Mouse (Mus musculus): Measurements from ENCODE around the gene Sergef.

Sergef gene

DNA sequence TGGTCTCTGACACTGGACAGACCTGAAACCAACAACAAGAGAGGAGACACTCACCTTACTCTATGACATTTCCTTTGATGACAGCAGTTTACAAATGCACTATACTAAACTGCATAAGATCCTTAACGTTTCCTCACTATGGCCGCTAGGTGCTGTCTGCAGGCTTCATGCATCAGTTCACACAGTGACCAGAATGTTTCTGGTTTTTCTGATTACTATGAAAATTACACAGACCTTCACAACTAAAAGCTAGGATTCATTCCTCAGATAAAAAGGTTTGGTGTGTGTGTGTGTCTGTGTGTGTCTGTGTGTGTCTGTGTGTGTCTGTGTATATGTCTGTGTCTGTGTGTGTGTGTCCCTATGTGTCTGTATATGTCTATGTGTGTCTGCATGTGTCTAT is 63.7 kb downstream of the Sergef start:
- no peak for DNase-seq (ENCODE audit: low spot score)

DNA sequence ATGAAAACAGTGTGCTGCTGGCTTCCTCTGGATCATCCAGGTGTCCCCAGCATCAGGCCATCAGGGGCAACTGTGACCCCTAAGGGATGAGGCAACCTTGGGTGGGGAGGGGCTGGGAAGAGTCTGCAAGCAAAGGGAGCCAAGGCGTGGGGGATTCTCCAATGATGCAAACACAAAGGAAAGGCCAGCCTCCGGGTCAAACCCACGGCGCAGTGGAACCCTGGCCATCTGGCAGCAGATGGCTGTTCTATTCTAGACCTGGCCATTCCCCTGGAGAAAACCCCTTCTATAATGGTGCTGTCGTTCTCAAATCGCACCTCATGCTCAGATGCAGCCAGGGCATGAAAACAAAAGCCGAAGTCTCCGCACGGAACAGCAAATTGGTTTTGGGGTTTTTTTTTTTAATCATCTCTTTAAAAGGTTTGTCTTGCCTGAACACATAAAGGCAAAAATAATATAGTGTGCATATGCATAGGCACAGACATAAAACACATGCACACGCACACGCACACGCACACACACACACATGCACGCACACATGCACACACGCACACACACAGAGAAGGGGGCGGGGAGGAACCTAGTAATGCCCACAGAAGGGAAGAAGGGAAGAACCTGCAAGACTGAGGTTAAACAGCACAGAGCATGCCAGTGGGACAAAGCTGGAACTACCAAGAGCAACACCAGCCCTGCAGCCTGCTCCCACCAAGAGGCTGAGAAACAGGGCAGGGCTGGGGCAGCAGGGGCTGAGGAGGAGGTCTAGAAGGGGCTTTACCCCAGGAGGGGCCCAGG is 66.6 kb downstream of the Sergef start:
- no peak for DNase-seq (ENCODE audit: low spot score)

DNA sequence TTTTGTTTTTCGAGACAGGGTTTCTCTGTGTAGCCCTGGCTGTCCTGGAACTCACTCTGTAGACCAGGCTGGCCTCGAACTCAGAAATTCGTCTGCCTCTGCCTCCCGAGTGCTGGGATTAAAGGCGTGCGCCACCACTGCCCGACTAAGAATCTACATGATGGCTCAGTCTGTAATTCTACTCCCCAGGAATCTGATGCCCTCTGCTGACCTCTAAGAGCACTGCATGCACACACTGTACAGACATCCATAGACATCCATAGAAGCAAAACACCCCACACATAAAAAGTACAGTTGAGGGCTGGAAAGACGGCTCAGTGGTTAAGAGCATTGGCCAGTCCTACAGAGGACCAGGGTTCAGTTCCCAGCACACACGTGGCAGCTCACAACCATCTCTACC is 70.1 kb downstream of the Sergef start:
- DNase-seq (ENCODE audit: low spot score): peak; percentile 44

DNA sequence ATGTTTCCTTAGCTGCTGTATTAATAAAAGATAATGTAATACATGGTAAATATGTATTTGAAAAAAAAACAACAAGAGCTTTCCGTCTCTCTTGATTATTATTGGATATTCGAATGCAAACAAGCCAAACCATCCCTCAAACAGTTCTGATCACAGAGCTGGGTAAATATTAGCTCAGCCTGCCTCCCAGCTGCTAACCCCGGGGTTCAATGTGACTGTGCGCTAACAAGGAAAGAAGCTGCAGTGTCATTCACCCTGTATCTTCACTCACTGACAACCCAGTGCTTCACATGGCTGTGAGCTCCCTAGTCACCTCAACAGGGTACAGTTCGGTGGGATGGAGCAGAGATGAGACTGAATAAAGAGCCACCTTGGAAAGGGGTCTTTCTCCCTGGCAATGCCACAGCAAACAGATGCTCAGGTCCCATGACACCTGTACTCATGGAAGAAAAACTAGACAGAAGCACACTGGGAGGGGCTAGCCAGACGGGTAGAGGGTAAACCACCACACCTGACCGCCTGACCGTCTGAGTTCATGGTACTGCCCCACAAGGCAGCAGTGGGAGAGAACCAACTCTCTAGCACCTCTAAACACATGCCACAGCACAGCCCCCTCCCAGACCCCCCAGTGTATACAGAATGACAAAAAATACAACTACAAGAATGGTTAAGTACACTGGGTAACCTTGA is 73.1 kb downstream of the Sergef start:
- no peak for DNase-seq (ENCODE audit: low spot score)

DNA sequence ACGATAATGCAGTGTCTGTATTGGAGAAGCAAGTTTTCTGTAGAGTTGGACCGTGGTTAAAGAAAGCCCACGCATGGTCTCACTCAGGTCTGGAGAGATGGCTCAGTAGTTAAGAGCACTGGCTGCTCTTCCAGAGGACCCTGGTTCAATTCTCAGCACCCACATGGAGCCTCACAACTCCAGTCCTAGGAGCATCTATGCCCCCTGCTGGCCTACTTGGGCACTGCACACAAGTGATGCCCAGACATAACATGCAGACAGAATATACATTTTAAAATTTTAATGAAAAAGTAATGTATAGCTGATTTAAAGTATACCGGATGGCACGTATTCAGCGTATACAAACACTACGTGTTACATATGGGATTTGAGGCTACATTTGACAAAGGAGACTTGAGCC is 74.2 kb downstream of the Sergef start:
- DNase-seq (ENCODE audit: low spot score): no peak

DNA sequence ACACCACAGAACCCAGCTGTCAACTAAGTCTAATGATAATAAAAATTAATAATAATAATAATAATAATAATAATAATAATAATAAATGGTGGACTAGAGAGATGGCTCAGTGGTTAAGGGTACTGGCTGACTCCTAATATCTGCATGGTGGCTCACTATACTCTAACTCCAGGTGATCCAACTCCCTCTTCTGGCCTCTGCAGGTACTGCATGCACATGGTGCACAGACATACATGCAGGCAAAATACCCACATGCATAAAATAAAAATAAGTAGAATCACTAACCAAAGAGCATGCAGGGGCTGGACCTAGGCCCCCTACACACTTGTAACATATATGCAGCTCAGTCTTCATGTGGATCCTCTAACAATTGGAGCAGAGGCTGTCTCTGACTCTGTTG is 75.8 kb downstream of the Sergef start:
- DNase-seq (ENCODE audit: low spot score): no peak

DNA sequence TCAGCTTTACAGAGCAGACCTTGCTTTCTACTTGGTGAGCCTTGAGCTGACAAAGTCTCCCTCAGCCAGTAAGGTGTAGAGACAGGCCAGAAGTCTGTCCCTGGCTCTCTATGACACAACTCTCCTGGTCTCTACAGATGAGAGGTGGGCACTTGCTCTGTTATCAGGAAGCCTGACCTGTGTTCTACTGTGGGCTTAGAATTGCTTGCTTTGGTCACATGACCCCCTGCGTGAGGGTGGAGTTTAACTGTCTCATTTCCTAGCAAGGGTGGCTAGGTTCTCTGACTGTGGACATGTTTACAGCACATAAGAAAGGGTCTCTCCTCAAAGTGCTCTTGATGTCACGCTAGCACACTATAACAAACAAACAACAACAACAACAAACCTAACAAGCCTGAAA is 79.5 kb downstream of the Sergef start:
- DNase-seq (ENCODE audit: low spot score): no peak

DNA sequence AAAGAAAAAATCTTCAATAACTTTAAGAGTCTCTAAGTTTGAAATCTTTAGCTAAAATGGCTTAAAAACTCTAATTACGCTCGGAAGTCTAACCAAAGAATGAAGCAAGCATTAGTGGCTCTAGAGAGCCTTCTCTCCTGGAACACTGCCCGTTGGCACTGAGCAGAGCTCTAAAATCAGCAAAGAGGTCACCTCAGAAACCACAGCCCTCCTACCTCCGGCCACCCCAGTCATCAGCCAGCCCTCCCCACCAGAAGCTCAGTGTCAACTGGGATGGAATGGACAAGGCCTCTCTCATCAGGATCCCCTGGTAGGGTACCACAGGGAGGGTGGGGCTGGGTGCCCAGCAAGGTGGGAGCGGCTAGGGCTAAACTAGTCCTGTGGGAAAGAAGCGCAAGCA is 80.0 kb downstream of the Sergef start:
- DNase-seq (ENCODE audit: low spot score): peak; percentile 24

DNA sequence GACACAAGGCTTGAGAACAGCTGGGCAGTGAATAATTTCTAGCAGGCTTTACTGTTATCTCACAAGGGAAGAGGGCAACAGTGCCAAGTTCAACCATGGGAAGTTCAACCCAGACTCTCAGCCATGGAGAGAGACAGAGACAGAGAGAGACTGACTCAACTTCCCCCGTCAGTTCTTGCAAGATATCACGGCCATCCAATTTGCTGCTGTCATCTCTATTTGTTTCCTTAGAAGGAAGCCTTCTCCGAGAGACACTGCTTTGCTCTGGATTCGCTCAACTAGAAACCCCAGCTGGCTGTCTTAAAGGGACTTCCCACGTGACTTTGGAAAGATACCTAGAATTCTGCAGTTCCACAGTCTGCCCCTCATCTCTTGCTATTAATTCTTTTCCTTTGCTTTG is 80.6 kb downstream of the Sergef start:
- DNase-seq (ENCODE audit: low spot score): no peak

DNA sequence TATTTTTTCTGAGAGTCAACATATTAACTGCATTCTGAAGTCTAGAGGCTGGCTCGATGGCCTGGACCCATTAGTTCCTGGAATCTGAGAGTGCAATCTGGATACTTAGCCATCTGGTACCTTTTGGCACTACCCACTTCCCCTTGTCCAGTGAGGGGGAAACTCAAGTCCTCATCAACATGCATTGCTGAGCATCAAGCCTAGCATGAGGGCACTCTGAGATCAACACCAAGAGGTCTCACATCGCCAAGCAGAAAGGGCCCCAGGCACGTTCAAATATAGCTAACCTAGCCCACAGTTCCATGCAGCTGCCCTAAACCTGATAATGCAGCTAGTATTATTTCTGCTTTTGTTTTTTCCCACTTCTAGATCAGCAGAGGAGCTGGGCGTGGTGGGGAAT is 81.6 kb downstream of the Sergef start:
- DNase-seq (ENCODE audit: low spot score): no peak

DNA sequence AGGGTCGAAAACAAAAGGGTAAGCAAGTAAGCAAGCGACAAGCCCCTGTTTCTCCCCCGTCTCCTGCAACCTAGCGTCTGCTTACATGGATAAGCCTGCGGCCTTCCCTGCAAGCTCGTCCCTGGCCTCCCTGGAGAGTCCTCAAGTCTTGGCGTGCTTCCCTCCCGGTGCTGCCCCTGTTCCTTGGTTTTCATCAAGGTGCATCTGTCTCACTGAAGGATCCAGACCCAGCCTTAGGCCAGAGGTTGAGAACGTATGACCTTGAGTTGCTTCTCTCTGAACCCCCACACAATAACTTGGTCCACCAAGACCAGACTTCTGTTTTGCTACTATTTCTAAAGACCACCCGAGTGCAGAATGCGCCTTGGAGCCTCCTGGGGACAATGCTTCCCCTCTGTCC is 82.2 kb downstream of the Sergef start:
- no peak for DNase-seq (ENCODE audit: low spot score)

DNA sequence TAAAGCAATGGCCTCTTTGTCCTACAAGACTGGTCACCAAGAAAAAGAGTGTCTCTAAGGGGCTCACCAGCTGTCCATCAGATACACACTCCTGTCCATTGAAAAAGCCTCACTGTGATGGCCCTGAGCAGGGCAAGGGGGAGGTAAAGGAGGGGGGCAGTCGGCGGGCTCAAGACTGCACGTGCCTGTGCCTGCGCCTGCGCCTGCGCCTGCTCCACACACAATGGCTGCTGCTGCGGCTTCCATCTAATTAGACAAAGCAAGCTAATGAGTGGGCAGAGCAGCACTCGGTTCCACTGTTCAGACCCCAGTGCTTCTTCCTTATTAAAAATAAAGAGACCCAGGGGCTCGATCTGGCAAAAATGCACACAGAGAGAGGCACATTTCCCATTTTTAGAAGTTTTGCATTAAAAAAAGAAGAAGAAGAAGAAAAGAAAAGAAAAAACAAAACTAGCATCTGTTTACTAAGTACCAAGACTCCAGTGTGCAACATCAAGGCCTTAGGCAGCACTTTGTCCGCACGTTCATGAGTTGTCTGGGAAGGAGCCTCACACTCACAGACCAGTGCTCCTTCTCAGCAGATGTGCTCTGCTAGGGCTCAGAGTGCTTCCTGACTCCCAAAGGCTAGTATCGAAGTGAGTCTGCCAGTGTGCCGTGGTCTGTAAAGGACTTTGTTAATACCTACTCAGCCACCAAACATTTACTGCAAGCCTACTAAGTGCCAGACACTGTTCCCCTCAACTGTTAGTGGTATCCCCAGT is 83.1 kb downstream of the Sergef start:
- no peak for DNase-seq (ENCODE audit: low spot score)

DNA sequence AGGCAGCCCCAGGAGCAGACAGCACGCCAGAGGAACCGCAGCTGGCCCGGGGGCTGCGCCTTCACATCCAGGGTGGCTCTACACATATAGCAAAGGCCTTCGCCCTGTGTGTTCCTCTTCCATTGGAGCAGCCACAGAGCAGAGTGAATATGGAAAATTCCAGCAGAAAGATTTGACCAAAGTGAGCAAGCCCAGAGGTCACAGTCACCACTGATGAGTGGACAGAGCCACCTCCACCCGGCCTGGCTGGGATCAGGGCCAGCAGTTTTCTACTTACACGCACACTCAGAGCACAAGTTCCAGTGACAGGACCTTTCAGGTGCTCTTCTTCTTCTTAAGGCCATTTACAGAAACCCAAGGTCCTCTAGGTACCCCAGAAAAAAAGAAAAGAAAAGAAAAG is 83.9 kb downstream of the Sergef start:
- no peak for DNase-seq (ENCODE audit: low spot score)

DNA sequence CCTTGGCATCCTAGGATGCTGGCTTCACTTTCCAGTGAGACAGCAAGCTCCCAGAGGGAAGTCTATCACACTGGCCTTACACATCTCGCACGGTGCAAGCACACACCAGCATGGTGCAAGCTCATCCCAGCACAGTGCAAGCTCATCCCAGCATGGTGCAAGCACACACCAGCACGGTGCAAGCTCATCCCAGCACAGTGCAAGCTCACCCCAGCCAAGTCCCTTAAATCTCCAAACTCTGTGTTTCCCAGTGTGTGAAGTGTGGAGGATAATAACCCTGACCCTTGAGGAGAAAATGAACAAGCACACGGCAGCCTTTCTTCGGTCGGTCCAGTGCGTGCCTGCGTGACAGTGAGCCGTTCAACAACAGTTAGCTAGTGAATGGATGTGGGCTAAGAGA is 84.8 kb downstream of the Sergef start:
- DNase-seq (ENCODE audit: low spot score): no peak

DNA sequence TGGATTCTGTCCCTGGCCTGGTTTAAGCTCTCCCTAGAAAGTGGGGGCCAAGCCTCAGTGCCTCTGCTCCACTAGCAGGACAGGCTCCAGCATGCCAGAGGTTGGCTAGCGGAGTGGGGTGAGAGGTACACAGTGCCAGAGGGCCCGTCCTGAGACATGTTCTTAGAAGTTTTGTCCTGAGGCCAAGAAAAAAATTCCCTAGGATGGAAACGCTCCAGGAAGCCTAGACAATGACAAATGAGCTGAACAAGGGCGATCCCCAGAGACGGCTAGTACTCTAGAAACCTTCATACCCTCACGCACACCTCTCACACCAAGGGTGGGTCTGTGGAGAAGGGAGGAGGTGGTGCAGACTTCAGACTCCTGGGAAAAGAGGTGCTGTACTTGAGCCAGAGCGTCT is 85.6 kb downstream of the Sergef start:
- peak; percentile 29 for DNase-seq (ENCODE audit: low spot score)

DNA sequence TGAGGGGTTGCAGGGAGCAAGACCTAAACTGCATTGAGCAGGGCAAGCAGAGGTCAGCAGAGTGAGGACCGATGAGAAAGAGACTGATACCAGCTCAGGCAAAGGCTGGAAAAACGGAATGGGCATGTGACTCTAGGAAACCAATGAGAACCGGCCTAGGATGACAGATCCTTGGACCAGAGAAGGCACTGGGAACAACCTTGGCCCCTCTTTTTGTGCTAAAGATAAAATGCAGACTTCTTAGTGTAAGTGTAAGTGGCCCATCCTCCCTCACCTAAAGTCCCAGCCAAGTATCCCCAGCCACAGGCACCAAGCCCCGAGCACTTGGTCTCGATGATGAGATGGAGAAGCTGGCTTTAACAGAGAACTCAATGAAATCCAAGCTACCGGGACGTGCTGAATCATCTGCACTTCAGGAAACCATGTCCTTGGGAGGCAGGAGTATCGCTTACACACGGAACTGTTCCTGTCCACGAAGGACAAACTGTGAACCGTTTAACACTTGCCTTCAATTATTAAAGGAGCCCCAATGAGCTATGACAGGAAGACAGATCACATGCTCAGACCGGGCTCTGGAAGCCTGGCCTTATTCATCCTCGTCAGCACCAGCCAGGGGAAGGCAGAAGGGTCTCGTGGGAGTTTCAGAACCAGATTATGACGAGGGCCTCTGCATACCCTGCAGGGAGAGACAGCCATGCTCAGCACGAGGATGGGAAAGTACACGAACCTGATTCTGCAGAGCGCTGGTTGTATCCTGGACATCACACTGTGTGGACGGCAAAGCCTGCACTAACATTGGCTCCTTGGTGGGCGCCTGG is 87.5 kb downstream of the Sergef start:
- peak; percentile 20 for DNase-seq (ENCODE audit: low spot score)

DNA sequence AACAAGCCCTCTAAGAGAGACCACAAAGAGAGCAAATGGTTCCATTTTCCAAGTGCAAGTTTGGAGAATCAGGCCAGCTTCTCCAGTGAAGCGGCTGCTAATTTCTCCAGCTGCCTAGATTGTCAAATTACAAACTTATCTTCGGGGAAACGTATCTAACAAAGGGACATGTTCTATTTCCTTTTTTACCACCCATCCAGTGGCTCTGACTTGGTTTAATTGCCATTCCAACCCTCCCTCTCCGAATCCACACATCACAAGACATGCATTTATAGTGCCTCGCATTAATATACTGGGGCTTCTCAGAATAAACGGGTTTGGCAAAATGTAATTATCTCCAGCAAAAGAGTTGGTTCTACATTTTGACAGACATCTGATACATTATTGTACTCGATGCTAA is 88.4 kb downstream of the Sergef start:
- no peak for DNase-seq (ENCODE audit: low spot score)

DNA sequence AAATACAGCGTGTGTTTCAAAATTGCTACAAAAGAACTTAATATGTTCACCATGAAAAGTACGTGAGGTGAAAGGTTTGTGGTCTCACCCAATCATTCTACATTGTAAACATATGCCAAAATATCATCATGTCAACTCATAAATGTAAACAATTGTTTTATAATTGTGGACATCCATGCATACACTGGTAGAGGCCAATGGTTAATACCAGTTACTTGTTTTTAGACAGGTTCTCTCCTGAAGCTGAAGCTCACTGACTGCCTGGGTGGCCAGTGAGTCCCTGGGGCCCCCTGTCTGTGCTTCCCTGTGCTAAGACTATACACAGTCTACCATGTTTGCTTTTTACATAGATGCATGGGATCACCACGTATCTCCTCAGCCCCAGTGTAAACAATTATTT is 91.5 kb downstream of the Sergef start:
- DNase-seq (ENCODE audit: low spot score): no peak

DNA sequence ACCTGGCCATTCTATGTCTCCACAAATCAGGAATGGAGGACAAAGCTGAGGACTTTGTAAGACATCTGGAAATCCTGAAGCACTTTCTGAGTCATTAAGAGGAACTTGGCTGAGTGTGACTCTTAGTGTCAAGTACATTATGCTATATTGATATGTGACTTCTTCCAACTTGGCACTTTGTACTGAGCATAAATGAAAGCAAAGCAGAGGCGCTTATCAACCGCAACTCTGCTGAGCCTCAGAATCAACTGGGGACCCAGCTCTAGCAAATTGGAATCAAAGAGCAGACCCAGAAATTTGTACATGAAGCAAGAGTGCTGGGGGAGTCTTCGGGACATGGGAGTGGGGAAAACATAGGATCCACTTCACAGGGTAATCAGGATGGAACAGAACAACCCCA is 92.0 kb downstream of the Sergef start:
- DNase-seq (ENCODE audit: low spot score): no peak

DNA sequence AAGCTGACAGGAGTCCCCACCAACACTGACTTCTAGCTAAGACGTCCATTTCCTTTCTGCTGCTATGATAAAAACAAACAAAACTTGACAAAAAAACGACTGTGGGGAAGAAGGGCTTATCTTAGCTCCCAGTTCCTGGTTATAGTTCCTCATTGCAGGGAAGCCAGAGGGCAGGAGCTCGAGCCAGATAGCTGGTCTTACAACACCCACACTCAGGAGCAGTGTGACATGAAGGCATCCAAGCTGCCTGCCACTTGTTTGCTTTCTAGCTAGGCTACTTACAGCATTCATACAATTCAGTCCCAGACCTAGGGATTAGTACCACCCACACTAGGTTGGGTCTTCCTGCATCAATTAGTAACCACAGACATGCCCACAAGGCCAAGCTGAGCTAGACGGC is 93.1 kb downstream of the Sergef start:
- peak; percentile 23 for DNase-seq (ENCODE audit: low spot score)

DNA sequence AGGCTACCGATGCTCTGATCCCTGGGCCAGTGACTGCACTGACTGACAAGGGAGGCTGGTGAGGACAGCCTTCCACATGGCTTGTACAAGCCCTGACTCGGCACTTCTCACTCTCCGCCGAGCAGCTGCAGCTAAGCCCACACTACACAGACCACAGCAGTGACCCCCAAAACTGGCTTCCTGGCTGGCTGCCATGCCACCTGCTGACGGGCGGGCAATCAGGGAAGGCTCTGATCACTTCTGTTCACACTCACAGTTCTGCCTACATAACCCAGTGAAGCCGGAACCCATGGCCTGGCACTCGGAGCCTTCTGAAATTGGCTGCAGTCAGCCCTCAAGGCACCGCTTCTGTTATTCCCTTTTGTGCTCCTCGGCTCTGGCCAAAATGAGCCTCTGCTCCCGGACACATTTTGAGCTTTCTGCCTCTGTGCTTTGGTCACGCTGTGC is 95.4 kb downstream of the Sergef start:
- DNase-seq (ENCODE audit: low spot score): no peak

DNA sequence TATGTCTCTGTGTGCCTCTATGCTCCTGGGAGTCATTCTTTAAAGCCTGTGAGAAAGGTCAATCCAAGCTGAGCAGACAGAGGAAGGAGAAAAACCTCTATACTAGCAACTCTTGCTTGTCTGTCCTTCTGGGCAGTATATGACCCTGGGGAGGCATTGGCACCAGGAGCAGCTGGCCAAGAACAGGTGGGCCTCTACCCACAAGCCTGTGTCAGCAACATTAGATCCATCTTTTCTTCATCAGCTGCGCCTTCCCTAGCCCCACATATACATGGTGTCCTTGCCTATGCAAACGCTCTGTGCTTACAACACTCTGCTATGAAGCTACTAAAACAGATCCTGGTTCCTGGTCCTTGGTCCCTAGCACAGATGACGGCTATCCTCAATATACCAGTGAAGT is 97.5 kb downstream of the Sergef start:
- DNase-seq (ENCODE audit: low spot score): no peak

All from lung, postnatal 25 days (tissue).